Mouse (Mus musculus): ENCODE measurements around the gene Pprc1.

DNA sequence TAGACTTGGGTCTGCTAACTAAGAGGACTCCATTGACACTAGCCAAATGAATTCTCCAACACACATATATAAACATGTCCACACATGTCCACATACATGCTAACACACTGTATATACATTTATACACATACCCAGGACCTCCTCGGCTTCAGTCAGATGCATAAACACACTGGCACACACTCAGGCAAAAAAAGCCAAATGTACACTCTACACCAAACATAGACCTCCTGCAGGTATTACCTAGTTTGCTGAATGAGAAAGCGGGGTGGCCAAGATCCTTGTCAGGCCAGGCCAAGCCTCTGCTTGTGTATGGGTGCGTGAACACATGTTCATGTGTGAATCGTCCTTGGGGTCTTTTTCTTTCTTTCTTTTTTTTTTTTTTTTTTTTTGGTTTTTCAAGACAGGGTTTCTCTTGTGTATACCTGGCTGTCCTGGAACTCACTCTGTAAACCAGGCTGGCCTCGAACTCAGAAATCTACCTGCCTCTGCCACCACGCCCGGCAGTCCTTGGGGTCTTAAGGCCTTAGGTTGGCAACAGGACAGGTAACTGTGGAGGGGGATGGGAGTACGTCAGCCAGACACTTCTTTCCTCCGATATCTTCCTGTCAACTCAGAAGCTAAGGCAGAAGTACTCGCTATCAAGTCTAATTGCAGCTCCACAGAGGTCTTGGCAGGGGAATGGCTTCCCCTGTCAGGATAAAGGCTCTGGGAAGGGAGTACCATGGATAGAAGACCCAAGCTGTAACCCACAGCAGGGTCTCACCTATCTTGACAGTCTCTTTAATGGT is 14.3 kb upstream of the Pprc1 start:
- TF ChIP-seq POLR2A (IDR thresholded peaks at IDR 0.05; ENCODE audit: control insufficient read depth, low read depth, low read length), result no peak
- TF ChIP-seq CTCF (IDR thresholded peaks at IDR 0.05; ENCODE audit: control insufficient read depth, insufficient read depth, insufficient replicate concordance, low read depth, low read length), result no peak

Measured in testis, adult 2 months (tissue).